Mouse (Mus musculus) neural tube, embryonic 13.5 days (tissue): ENCODE measurements around the gene Wnt5b. TPM values are rescaled to one million over a fixed set of nuclear protein-coding genes. Genes with fewer than 3 reads are reported as not detected.

Source experiments
- ATAC-seq: fragments of 200-750 bp; cut with Nextera tagmentation; 2 replicates; pipeline ENCODE4 v1.8.0; 2017; ENCODE audit warnings: low read depth, mild to moderate bottlenecking, moderate TSS enrichment, moderate library complexity
- H3K27ac ChIP-seq: fragments of 300-500 bp; sonication (generic); replicated peaks from 2 replicates; pipeline ENCODE4 v1.5.1; 2015; ENCODE audit warnings: moderate library complexity, mild to moderate bottlenecking, inconsistent platforms
- H3K27me3 ChIP-seq: fragments of 300-500 bp; sonication (generic); 2 replicates; pipeline ENCODE4 v1.6.1; 2015; ENCODE audit warnings: mild to moderate bottlenecking, inconsistent platforms
- H3K36me3 ChIP-seq: fragments of 300-500 bp; sonication (generic); 2 replicates; pipeline ENCODE4 v1.6.1; 2015; ENCODE audit warnings: mild to moderate bottlenecking, inconsistent platforms
- H3K4me1 ChIP-seq: fragments of 300-500 bp; sonication (generic); replicated peaks from 2 replicates; pipeline ENCODE4 v1.6.1; 2015; ENCODE audit warnings: inconsistent platforms
- H3K4me2 ChIP-seq: fragments of 300-500 bp; sonication (generic); 2 replicates; pipeline ENCODE4 v1.6.1; 2015; ENCODE audit warnings: inconsistent platforms, mild to moderate bottlenecking, moderate library complexity
- H3K4me3 ChIP-seq: fragments of 300-500 bp; sonication (generic); 2 replicates; pipeline ENCODE4 v1.5.1; 2015; ENCODE audit warnings: mild to moderate bottlenecking, inconsistent platforms
- H3K9ac ChIP-seq: fragments of 300-500 bp; sonication (generic); 2 replicates; pipeline ENCODE4 v1.6.1; 2015; ENCODE audit warnings: moderate library complexity, mild to moderate bottlenecking, inconsistent platforms
- H3K9me3 ChIP-seq: fragments of 300-500 bp; sonication (generic); 2 replicates; pipeline ENCODE4 v1.6.1; 2016; ENCODE audit warnings: inconsistent platforms
- WGBS: fragments of 180-500 bp; shearing (Covaris S2); methylation state at CpG from one replicate; pipeline ENCODE4 v1.1.7; 2015; 5-methylcytosine and 5-hydroxymethylcytosine counted together
- polyA plus RNA-seq: library from polyadenylated mRNA; unstranded; fragments of >200 nt; fragmentation: Nextera tagmentation; extraction: Ambion mirVana; gene quantifications from 2 replicates; pipeline ENCODE4 v1.2.1, GENCODE M21; 2015

Wnt5b gene
- polyA plus RNA-seq, 1 experiment from 2014 or later, result 4.3 TPM

- WGBS, result 42% methylated on average over 7 of the region's 7 CpGs
Measured at GRCm38 (mm10) chr6:119405310-119405709, 138.8 kb downstream of the Wnt5b start.

GRCm38 (mm10) chr6:119404854-119405253 is 139.3 kb downstream of the Wnt5b start:
- 94% methylated on average over 4 of the region's 4 CpGs for WGBS
- Histone ChIP-seq H3K9ac (no peak overlapping the region), H3K27me3 (no peaks in the 10 kb centered on the region), H3K4me3 (no peak overlapping the region), H3K4me2 (no peak overlapping the region), H3K36me3 (no peaks in the 10 kb centered on the region), H3K4me1 (no peaks in the 10 kb centered on the region), H3K9me3 (no peaks in the 10 kb centered on the region), H3K27ac (no peak overlapping the region)
- no peak for ATAC-seq

More at GRCm38 (mm10) chr6:119405310-119405709, 138.8 kb downstream of the Wnt5b start:
- H3K27ac ChIP-seq, result no peak overlapping the region
- no peaks in the 10 kb centered on the region for H3K36me3 ChIP-seq
- H3K4me3 ChIP-seq, result no peak overlapping the region
- no peaks in the 10 kb centered on the region for H3K9me3 ChIP-seq
- no peak for ATAC-seq
- H3K9ac ChIP-seq, result no peak overlapping the region
- H3K4me2 ChIP-seq, result no peak overlapping the region
- H3K27me3 ChIP-seq, result no peaks in the 10 kb centered on the region
- no peaks in the 10 kb centered on the region for H3K4me1 ChIP-seq

GRCm38 (mm10) chr6:119402976-119403375 is 141.2 kb downstream of the Wnt5b start:
- H3K9me3 ChIP-seq, result no peaks in the 10 kb centered on the region
- H3K27ac ChIP-seq, result no peak overlapping the region
- ATAC-seq, result no peak
- H3K4me1 ChIP-seq, result no peaks in the 10 kb centered on the region
- H3K9ac ChIP-seq, result no peak overlapping the region
- H3K27me3 ChIP-seq, result no peaks in the 10 kb centered on the region
- H3K4me2 ChIP-seq, result no peak overlapping the region
- H3K4me3 ChIP-seq, result no peak overlapping the region
- no peaks in the 10 kb centered on the region for H3K36me3 ChIP-seq
- 86% methylated on average over 3 of the region's 3 CpGs for WGBS

GRCm38 (mm10) chr6:119401545-119402304 is 142.4 kb downstream of the Wnt5b start:
- Histone ChIP-seq H3K9me3 (no peaks in the 10 kb centered on the region), H3K4me2 (no peak overlapping the region), H3K4me1 (no peaks in the 10 kb centered on the region), H3K27ac (no peak overlapping the region), H3K27me3 (no peaks in the 10 kb centered on the region), H3K4me3 (no peak overlapping the region), H3K36me3 (no peaks in the 10 kb centered on the region), H3K9ac (no peak overlapping the region)
- ATAC-seq, result no peak
- 90% methylated on average over 8 of the region's 8 CpGs for WGBS

GRCm38 (mm10) chr6:119400649-119401048 is 143.5 kb downstream of the Wnt5b start:
- Histone ChIP-seq H3K27me3 (no peaks in the 10 kb centered on the region), H3K4me2 (no peak overlapping the region), H3K36me3 (no peaks in the 10 kb centered on the region), H3K4me1 (no peaks in the 10 kb centered on the region), H3K27ac (no peak overlapping the region), H3K4me3 (no peak overlapping the region), H3K9me3 (no peaks in the 10 kb centered on the region), H3K9ac (no peak overlapping the region)
- ATAC-seq, result no peak
- 91% methylated on average over 3 of the region's 3 CpGs for WGBS

GRCm38 (mm10) chr6:119399371-119399770 is 144.8 kb downstream of the Wnt5b start:
- no peak overlapping the region for H3K9ac ChIP-seq

GRCm38 (mm10) chr6:119396309-119396634 is 147.9 kb downstream of the Wnt5b start:
- no peaks in the 10 kb centered on the region for H3K9me3 ChIP-seq
- no peak overlapping the region for H3K4me2 ChIP-seq
- 74% methylated on average over 5 of the region's 5 CpGs for WGBS
- no peaks in the 10 kb centered on the region for H3K27me3 ChIP-seq
- H3K27ac ChIP-seq, result no peak overlapping the region
- no peak overlapping the region for H3K9ac ChIP-seq
- no peak for ATAC-seq
- H3K4me1 ChIP-seq, result no peaks in the 10 kb centered on the region
- no peaks in the 10 kb centered on the region for H3K36me3 ChIP-seq
- no peak overlapping the region for H3K4me3 ChIP-seq

More at GRCm38 (mm10) chr6:119399371-119399770, 144.8 kb downstream of the Wnt5b start:
- H3K27ac ChIP-seq, result no peak overlapping the region
- H3K27me3 ChIP-seq, result no peaks in the 10 kb centered on the region
- 92% methylated on average over 3 of the region's 3 CpGs for WGBS
- no peak for ATAC-seq
- no peak overlapping the region for H3K4me3 ChIP-seq
- H3K36me3 ChIP-seq, result no peaks in the 10 kb centered on the region
- no peaks in the 10 kb centered on the region for H3K4me1 ChIP-seq
- no peak overlapping the region for H3K4me2 ChIP-seq
- H3K9me3 ChIP-seq, result no peaks in the 10 kb centered on the region

GRCm38 (mm10) chr6:119395421-119396308 is 148.5 kb downstream of the Wnt5b start:
- Histone ChIP-seq H3K27me3 (no peaks in the 10 kb centered on the region), H3K9ac (no peak overlapping the region), H3K4me3 (no peak overlapping the region), H3K36me3 (no peaks in the 10 kb centered on the region), H3K27ac (no peak overlapping the region), H3K9me3 (no peaks in the 10 kb centered on the region), H3K4me2 (no peak overlapping the region), H3K4me1 (no peaks in the 10 kb centered on the region)
- 88% methylated on average over 14 of the region's 14 CpGs for WGBS
- ATAC-seq, result no peak

GRCm38 (mm10) chr6:119392836-119393235 is 151.3 kb downstream of the Wnt5b start:
- ATAC-seq, result no peak
- H3K4me3 ChIP-seq, result no peak overlapping the region
- 83% methylated on average over 9 of the region's 9 CpGs for WGBS
- no peaks in the 10 kb centered on the region for H3K27me3 ChIP-seq
- peaks cover 13% of the 10 kb centered on the region for H3K4me1 ChIP-seq
- H3K27ac ChIP-seq, result no peak overlapping the region
- no peak overlapping the region for H3K9ac ChIP-seq
- no peak overlapping the region for H3K4me2 ChIP-seq
- H3K36me3 ChIP-seq, result no peaks in the 10 kb centered on the region
- H3K9me3 ChIP-seq, result no peaks in the 10 kb centered on the region

- Histone ChIP-seq H3K36me3 (no peaks in the 10 kb centered on the region), H3K4me1 (peaks cover 32% of the 10 kb centered on the region), H3K4me2 (no peak overlapping the region), H3K9me3 (no peaks in the 10 kb centered on the region), H3K27me3 (no peaks in the 10 kb centered on the region), H3K4me3 (no peak overlapping the region), H3K9ac (no peak overlapping the region), H3K27ac (no peak overlapping the region)
- WGBS, result 93% methylated on average over 4 of the region's 4 CpGs
- ATAC-seq, result no peak
Measured at GRCm38 (mm10) chr6:119390728-119391127, 153.4 kb downstream of the Wnt5b start.

GRCm38 (mm10) chr6:119389089-119389488 is 155.1 kb downstream of the Wnt5b start:
- Histone ChIP-seq H3K9me3 (no peaks in the 10 kb centered on the region), H3K27me3 (no peaks in the 10 kb centered on the region), H3K4me1 (peaks cover 38% of the 10 kb centered on the region), H3K4me2 (peak overlapping the region; percentile 59), H3K27ac (peak overlapping the region; percentile 82), H3K4me3 (peak overlapping the region; percentile 78), H3K9ac (peak overlapping the region; percentile 68), H3K36me3 (no peaks in the 10 kb centered on the region)
- 22% methylated on average over 10 of the region's 10 CpGs for WGBS
- ATAC-seq, result peak; percentile 19

- H3K27ac ChIP-seq, result peak overlapping the region; percentile 95
- peaks cover 38% of the 10 kb centered on the region for H3K4me1 ChIP-seq
- no peaks in the 10 kb centered on the region for H3K9me3 ChIP-seq
- H3K4me3 ChIP-seq, result peak overlapping the region; percentile 78
- no peaks in the 10 kb centered on the region for H3K27me3 ChIP-seq
- H3K9ac ChIP-seq, result peak overlapping the region; percentile 92
- no peaks in the 10 kb centered on the region for H3K36me3 ChIP-seq
- under 1% methylated on average over 48 of the region's 53 CpGs for WGBS
- peak overlapping the region; percentile 59 for H3K4me2 ChIP-seq
- ATAC-seq, result peak; percentile 99
Measured at GRCm38 (mm10) chr6:119388650-119389012, 155.5 kb downstream of the Wnt5b start.
